Mouse (Mus musculus): Measurements from ENCODE around the gene Pcnx2. TPM values are rescaled to one million over a fixed set of nuclear protein-coding genes. Genes with fewer than 3 reads are reported as not detected.

The Pcnx2 gene
- polyA plus RNA-seq, 1 experiment from 2014 or later = 0.48 TPM

DNA sequence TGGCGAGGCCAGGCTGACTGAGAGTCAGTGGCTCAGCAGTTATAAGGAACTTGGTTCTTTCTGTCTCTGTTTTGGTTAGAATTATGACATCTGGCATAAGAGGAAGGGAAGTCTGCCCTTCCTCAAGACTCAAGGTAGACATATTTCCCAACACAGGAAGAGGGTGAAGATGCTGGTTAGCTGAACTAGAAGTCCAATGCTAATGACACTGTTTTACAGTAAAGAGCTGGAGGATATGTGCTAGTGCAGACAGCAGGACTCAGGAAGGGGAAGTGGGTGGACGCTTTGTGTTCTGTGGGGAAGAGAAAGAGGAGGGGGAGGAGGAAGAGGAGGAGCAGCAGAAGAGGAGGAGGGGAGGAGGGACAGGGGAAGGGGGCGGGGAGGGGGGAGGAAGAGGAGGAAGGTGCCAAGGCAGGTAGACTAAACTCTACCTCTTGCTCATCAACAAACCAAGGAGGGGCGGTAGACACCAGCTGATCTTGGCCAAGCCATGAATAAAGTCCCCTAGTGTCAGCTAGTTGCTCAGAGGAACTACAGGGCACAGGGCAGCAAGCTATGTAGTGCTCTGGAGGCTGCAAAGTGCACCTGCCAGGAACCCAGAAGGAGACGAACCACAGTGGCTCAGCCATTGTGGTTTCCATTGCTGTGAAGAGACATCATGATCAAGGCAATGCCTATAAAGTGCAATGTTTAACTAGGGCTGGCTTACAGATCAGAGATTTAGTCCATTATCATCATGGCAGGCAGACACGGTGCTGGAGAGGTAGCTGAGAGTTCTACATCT is 172.9 kb downstream of the Pcnx2 start:
- Histone ChIP-seq H3K4me3 (replicated peaks) (no peak overlapping the region), H3K4me2 (no peak overlapping the region), H3K27me3 (no peaks in the 10 kb centered on the region), H3K27ac (no peak overlapping the region), H3K9ac (no peak overlapping the region), H3K4me1 (peaks cover 26% of the 10 kb centered on the region), H3K9me3 (replicated peaks) (no peaks in the 10 kb centered on the region), H3K36me3 (no peaks in the 10 kb centered on the region)
- WGBS = 71% methylated on average over 6 of the region's 6 CpGs
- ATAC-seq (replicated peaks; ENCODE audit: low FRiP score) = no peak

DNA sequence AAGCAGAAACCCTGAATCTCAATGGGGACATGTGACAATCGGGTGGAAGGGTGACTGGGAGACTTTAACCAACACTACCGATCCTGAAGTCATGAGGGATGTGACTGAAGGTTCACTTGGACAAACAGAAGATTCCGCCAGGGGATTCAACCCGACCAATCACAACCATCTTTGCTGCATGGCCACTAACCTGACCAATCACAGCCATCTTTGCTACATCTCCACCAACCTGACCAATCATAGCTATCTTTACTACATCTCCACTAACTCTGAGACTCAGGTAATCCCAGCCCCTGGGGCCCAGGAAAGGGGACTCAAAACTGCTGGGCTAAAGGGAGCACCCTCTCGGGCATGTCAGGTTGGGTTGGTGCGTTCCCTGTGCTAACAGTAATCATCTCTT is 174.7 kb downstream of the Pcnx2 start:
- no peaks in the 10 kb centered on the region for H3K9me3 ChIP-seq (replicated peaks)
- H3K4me1 ChIP-seq = peaks cover 26% of the 10 kb centered on the region
- H3K4me2 ChIP-seq = peak overlapping the region; percentile 3; the same call in 1 of the 2 replicates
- H3K9ac ChIP-seq = no peak overlapping the region
- 86% methylated on average over 6 of the region's 6 CpGs for WGBS
- no peak overlapping the region for H3K27ac ChIP-seq
- no peak overlapping the region for H3K4me3 ChIP-seq (replicated peaks)
- ATAC-seq (replicated peaks; ENCODE audit: low FRiP score) = no peak
- H3K36me3 ChIP-seq = no peaks in the 10 kb centered on the region
- no peaks in the 10 kb centered on the region for H3K27me3 ChIP-seq

DNA sequence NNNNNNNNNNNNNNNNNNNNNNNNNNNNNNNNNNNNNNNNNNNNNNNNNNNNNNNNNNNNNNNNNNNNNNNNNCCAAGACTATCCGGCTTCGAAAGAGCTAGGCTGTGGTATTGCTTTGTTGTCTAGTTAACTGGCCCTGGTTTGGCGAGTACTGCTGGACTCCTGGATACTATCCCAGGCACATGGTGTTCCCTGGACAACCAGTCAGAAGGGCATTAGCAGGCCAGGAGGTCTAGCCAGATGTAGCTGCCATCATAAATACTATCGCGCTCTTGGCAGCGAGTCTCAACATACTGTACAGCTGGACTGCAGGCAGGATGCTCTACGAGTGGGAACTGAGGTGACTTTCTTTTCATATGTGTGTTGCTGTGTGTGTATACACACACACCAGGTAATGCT is 175.4 kb downstream of the Pcnx2 start:
- H3K4me1 ChIP-seq = peaks cover 27% of the 10 kb centered on the region
- H3K27ac ChIP-seq = no peak overlapping the region
- no peaks in the 10 kb centered on the region for H3K27me3 ChIP-seq
- no peaks in the 10 kb centered on the region for H3K9me3 ChIP-seq (replicated peaks)
- no peak overlapping the region for H3K9ac ChIP-seq
- H3K4me2 ChIP-seq = no peak overlapping the region
- 61% methylated on average over 7 of the region's 7 CpGs for whole genome bisulfite sequencing
- H3K4me3 ChIP-seq (replicated peaks) = no peak overlapping the region
- ATAC-seq (replicated peaks; ENCODE audit: low FRiP score) = no peak
- H3K36me3 ChIP-seq = no peaks in the 10 kb centered on the region

DNA sequence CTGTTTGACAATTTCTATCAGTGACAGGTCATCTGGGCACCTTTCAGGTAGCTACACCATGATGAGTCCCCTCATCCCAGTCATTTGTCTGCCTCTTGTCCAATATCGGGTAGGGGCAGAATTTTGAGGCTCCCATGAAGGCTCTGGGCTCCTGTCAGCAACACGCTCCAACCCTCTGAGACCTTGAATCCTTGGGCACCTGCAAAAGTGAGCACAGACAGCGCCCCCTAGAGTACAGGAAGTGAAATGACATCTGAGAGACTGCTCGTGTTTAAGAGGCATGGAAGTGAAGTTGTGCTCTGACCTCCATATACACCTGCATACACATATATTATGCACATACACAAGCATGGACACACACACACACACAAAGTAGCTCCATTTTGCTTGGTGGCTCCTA is 179.2 kb downstream of the Pcnx2 start:
- Histone ChIP-seq H3K4me3 (replicated peaks) (no peak overlapping the region), H3K27me3 (no peaks in the 10 kb centered on the region), H3K4me1 (peaks cover 37% of the 10 kb centered on the region), H3K36me3 (no peaks in the 10 kb centered on the region), H3K9ac (no peak overlapping the region), H3K4me2 (no peak overlapping the region), H3K27ac (no peak overlapping the region), H3K9me3 (replicated peaks) (no peaks in the 10 kb centered on the region)
- WGBS = 74% methylated on average over 4 of the region's 4 CpGs
- no peak for ATAC-seq (replicated peaks; ENCODE audit: low FRiP score)

DNA sequence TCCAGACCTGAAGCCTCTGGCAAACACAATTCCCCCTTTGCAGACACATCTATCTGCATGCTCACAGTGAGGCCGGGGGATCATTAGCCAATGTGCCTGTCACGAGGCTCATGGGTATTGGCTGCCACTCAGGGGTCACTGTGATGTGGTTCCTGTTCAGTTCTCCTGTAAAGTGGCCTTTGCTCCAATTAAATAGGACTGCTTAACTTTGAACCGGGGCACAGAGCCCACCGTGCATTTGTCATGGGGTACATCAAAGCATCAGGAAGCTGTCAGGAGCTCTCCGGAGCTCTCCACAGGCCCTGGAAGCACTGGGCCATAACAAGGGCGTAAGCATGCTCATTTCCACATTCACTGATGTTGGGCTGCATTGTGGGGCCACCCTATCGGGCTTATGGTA is 181.5 kb downstream of the Pcnx2 start:
- Histone ChIP-seq H3K27ac (0 out of 2 replicates have a peak overlapping the region, but pooled peaks have one; percentile 5), H3K9ac (no peak overlapping the region), H3K4me3 (replicated peaks) (no peak overlapping the region), H3K9me3 (replicated peaks) (no peaks in the 10 kb centered on the region), H3K4me1 (peaks cover 23% of the 10 kb centered on the region), H3K36me3 (no peaks in the 10 kb centered on the region), H3K27me3 (no peaks in the 10 kb centered on the region), H3K4me2 (no peak overlapping the region)
- 14% methylated on average over 7 of the region's 7 CpGs for WGBS
- no peak for ATAC-seq (replicated peaks; ENCODE audit: low FRiP score)

DNA sequence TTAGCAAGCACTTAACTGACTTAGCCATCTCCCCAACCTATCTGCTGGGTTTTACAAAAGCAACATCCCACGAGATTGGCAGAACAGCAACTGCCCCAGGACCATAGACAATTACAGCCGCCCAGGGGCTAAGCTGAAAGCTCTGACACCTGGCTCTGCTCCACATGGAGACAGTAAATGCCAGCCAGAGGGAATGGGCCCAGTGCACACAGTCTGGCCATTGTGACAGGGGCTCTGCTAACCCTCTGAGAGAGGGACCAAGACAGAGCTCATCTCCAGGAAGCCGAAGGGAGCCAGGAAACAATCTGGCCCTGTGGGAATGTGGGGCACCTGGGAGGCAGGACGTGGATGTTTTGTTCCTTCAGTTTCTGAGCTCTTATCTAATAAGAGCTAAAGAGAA is 181.9 kb downstream of the Pcnx2 start:
- no peak overlapping the region for H3K4me2 ChIP-seq
- ATAC-seq (replicated peaks; ENCODE audit: low FRiP score) = no peak
- H3K4me1 ChIP-seq = peaks cover 23% of the 10 kb centered on the region
- H3K9me3 ChIP-seq (replicated peaks) = no peaks in the 10 kb centered on the region
- 0 out of 2 replicates have a peak overlapping the region, but pooled peaks have one; percentile 5 for H3K27ac ChIP-seq
- WGBS = 37% methylated on average over 4 of the region's 4 CpGs
- no peak overlapping the region for H3K4me3 ChIP-seq (replicated peaks)
- H3K9ac ChIP-seq = no peak overlapping the region
- no peaks in the 10 kb centered on the region for H3K36me3 ChIP-seq
- H3K27me3 ChIP-seq = no peaks in the 10 kb centered on the region

DNA sequence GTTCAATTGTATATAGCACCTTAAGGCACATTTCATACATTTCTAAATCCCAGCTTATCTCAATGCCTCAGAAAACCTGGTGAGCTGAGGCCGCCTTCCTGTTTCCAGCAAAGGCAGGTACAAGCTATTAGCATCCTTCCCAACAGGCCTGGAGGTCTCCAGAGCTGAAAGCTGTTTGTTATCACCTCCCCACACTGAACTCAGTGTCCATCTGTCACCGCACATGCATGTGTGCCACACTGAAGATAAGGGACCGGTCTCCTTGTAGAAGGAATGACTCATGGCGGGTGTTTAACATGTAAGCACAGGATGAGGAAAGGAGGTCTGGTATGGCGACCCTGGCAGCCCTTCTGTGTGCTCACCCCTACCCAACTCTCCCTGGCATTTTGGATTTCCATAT is 186.6 kb downstream of the Pcnx2 start:
- H3K4me3 ChIP-seq (replicated peaks) = no peak overlapping the region
- ATAC-seq (replicated peaks; ENCODE audit: low FRiP score) = no peak
- H3K27ac ChIP-seq = no peak overlapping the region
- H3K9me3 ChIP-seq (replicated peaks) = no peaks in the 10 kb centered on the region
- H3K4me2 ChIP-seq = no peak overlapping the region
- no peaks in the 10 kb centered on the region for H3K36me3 ChIP-seq
- H3K4me1 ChIP-seq = peaks cover 6% of the 10 kb centered on the region; the same call in 1 of the 2 replicates
- no peaks in the 10 kb centered on the region for H3K27me3 ChIP-seq
- 90% methylated on average over 5 of the region's 5 CpGs for WGBS
- no peak overlapping the region for H3K9ac ChIP-seq

DNA sequence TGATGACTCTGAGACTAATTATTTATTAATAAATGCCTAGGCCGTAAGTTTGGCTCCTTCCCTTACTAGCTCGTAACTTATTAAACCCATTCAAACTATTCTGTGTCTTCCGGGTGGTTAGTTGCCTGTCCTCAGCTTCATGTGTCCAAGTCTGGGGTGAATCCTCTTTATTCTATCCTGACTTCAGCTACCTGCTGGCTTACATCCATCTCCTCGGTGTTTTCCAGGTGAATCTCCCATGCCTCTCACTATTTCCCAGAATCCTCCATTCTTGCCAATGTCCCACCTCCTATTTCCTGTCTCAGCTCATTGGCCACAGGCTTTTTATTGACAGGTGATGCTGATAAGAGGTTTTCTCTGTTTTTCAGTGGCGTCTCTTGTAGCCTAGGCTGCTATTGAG is 188.9 kb downstream of the Pcnx2 start:
- Histone ChIP-seq H3K27me3 (no peaks in the 10 kb centered on the region), H3K9me3 (replicated peaks) (no peaks in the 10 kb centered on the region), H3K27ac (no peak overlapping the region), H3K4me1 (no peaks in the 10 kb centered on the region), H3K9ac (no peak overlapping the region), H3K4me3 (replicated peaks) (no peak overlapping the region), H3K36me3 (no peaks in the 10 kb centered on the region), H3K4me2 (no peak overlapping the region)
- no peak for ATAC-seq (replicated peaks; ENCODE audit: low FRiP score)
- WGBS = 79% methylated on average over 5 of the region's 5 CpGs

DNA sequence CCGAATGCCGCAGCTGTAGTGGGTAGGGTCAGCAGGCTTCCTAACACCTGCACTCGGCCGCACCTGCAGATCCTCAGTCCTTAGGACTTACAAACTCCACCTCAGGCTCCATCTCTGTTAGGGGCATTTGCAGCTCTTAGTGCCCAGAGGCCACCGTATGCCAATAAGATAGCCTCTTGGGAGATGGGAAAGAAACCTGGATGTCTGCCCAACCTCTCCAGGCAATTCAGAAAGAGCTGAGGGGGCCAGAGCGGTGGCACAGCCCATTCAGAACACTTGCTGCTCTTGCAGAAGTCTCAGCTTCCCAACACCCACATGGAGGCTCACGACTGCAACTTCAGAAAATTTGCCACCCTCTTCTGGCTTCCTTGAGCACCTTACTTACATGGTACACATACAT is 192.3 kb downstream of the Pcnx2 start:
- no peak overlapping the region for H3K9ac ChIP-seq
- no peaks in the 10 kb centered on the region for H3K9me3 ChIP-seq (replicated peaks)
- H3K36me3 ChIP-seq = no peaks in the 10 kb centered on the region
- H3K27ac ChIP-seq = no peak overlapping the region
- no peak overlapping the region for H3K4me3 ChIP-seq (replicated peaks)
- H3K4me1 ChIP-seq = peaks cover 13% of the 10 kb centered on the region
- no peak for ATAC-seq (replicated peaks; ENCODE audit: low FRiP score)
- WGBS = 94% methylated on average over 7 of the region's 7 CpGs
- no peak overlapping the region for H3K4me2 ChIP-seq
- H3K27me3 ChIP-seq = no peaks in the 10 kb centered on the region

DNA sequence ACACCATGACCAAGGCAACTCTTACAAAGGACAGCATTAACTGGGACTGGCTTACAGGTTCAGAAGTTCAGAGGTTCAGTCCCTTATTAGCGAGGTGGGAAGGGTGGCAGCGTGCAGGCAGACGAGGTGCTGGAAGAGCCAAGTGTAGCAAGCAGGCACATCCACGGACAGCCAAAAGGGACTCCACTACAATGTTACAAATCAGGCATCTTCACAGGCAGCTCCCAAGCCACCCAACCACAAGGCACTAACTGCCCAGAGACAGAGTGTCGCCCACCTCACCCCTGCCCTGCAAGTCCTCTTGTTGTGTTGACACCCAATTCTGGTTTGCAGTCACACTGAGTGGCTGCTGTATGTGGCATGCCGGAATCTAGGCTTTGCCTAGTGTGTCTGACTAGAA is 193.7 kb downstream of the Pcnx2 start:
- Histone ChIP-seq H3K9ac (no peak overlapping the region), H3K9me3 (replicated peaks) (no peaks in the 10 kb centered on the region), H3K4me3 (replicated peaks) (no peak overlapping the region), H3K4me2 (no peak overlapping the region), H3K27ac (no peak overlapping the region), H3K36me3 (no peaks in the 10 kb centered on the region), H3K27me3 (no peaks in the 10 kb centered on the region), H3K4me1 (peaks cover 13% of the 10 kb centered on the region)
- whole genome bisulfite sequencing = 91% methylated on average over 6 of the region's 6 CpGs
- ATAC-seq (replicated peaks; ENCODE audit: low FRiP score) = no peak

DNA sequence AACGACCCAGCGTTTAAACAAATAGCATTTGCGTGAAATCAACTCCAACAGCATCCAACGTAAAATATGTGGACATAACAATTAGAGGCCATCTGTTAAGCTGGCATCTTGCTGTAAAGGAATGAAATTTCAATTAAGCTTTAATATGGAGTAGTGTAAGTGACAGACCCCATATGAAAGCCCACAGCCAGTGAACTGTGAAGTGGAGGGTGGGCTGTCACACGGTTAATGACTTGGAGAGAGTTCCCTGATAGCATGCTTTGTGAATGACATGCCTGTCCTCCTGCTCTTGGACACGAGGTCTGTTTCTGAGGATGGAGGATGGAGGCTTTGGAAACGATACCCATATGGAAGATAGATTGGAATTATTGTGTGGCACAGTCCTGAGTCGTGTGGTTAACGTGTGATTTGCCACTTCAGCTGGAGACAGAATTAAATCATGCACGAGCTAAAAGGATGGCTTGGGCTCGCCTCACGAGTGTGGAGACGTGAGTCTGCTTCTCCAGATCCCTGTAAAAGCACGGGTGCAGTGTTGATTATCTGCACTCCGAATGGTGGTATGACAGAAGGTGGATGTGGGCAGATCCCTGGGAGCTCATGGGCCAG is 195.1 kb downstream of the Pcnx2 start:
- H3K9me3 ChIP-seq (replicated peaks) = no peaks in the 10 kb centered on the region

More for the DNA sequence above, 195.1 kb downstream of the Pcnx2 start:
- no peak overlapping the region for H3K4me3 ChIP-seq (replicated peaks)
- H3K4me1 ChIP-seq = peaks cover 13% of the 10 kb centered on the region
- H3K4me2 ChIP-seq = no peak overlapping the region
- no peaks in the 10 kb centered on the region for H3K36me3 ChIP-seq
- H3K9ac ChIP-seq = no peak overlapping the region
- no peaks in the 10 kb centered on the region for H3K27me3 ChIP-seq
- 0 out of 2 replicates have a peak, but pooled peaks have one; percentile 36 for ATAC-seq (replicated peaks; ENCODE audit: low FRiP score)
- 44% methylated on average over 15 of the region's 15 CpGs for WGBS
- H3K27ac ChIP-seq = no peak overlapping the region

Data from kidney, embryonic 15.5 days (tissue).